Mouse (Mus musculus): ENCODE results near the gene Kcnq1.

Kcnq1 gene

GRCm38 (mm10) chr7:143432631-143433030 lies 326.5 kb downstream of the Kcnq1 start:
- DNase-seq, result no peak

GRCm38 (mm10) chr7:143433331-143433730 lies 327.2 kb downstream of the Kcnq1 start:
- DNase-seq, result peak; percentile 16

- DNase-seq, result no peak
Observed at GRCm38 (mm10) chr7:143437231-143437893, 331.2 kb downstream of the Kcnq1 start.

- no peak for DNase-seq
Observed at GRCm38 (mm10) chr7:143437894-143438581, 331.9 kb downstream of the Kcnq1 start.

GRCm38 (mm10) chr7:143438965-143439364 lies 332.8 kb downstream of the Kcnq1 start:
- no peak for DNase-seq

- no peak for DNase-seq
Observed at GRCm38 (mm10) chr7:143444580-143444954, 338.4 kb downstream of the Kcnq1 start.

- DNase-seq, result no peak
Observed at GRCm38 (mm10) chr7:143444955-143445648, 338.9 kb downstream of the Kcnq1 start.

- no peak for DNase-seq
Observed at GRCm38 (mm10) chr7:143445651-143446460, 339.7 kb downstream of the Kcnq1 start.

GRCm38 (mm10) chr7:143447130-143447529 lies 341.0 kb downstream of the Kcnq1 start:
- DNase-seq, result no peak

- no peak for DNase-seq
Observed at GRCm38 (mm10) chr7:143458963-143459331, 352.8 kb downstream of the Kcnq1 start.

- DNase-seq, result peak; percentile 21
Observed at GRCm38 (mm10) chr7:143459332-143460211, 353.4 kb downstream of the Kcnq1 start.

GRCm38 (mm10) chr7:143460217-143460834 lies 354.2 kb downstream of the Kcnq1 start:
- no peak for DNase-seq

- peak; percentile 86 for DNase-seq
Observed at GRCm38 (mm10) chr7:143460874-143461273, 354.7 kb downstream of the Kcnq1 start, which contains the start of gene Cdkn1c. Gene Cdkn1c (minus strand): TSS chr7:143461050.

- DNase-seq, result no peak
Observed at GRCm38 (mm10) chr7:143461294-143461870, 355.2 kb downstream of the Kcnq1 start.

GRCm38 (mm10) chr7:143461920-143462319 lies 355.8 kb downstream of the Kcnq1 start:
- no peak for DNase-seq

GRCm38 (mm10) chr7:143462516-143462915 lies 356.4 kb downstream of the Kcnq1 start:
- DNase-seq, result no peak

GRCm38 (mm10) chr7:143463865-143464415 lies 357.8 kb downstream of the Kcnq1 start:
- peak; percentile 77 for DNase-seq

- peak; percentile 37 for DNase-seq
Observed at GRCm38 (mm10) chr7:143464811-143465560, 358.8 kb downstream of the Kcnq1 start.

GRCm38 (mm10) chr7:143466099-143466677 lies 360.0 kb downstream of the Kcnq1 start:
- peak; percentile 82 for DNase-seq

- DNase-seq, result no peak
Observed at GRCm38 (mm10) chr7:143467714-143468113, 361.6 kb downstream of the Kcnq1 start.
